Mouse (Mus musculus) forebrain, embryonic 13.5 days (tissue): ENCODE measurements at regions not wholly inside any gene's neighbourhood (a gene's known extent, or its start where the extent isn't known, plus 50 kb on each side); places are given as distances from the start of the nearest gene placed in this dataset.

Experiments
- ATAC-seq: fragments of 200-750 bp; cut with Nextera tagmentation; 2 replicates; pipeline ENCODE4 v1.8.0; 2017
- H3K27ac ChIP-seq: fragments of 300-500 bp; sonication (generic); 2 replicates; pipeline ENCODE4 v1.5.1; 2015; ENCODE audit warnings: inconsistent platforms, mild to moderate bottlenecking, moderate library complexity
- H3K27me3 ChIP-seq: fragments of 300-500 bp; sonication (generic); 2 replicates; pipeline ENCODE4 v1.6.1; 2015; ENCODE audit warnings: mild to moderate bottlenecking, inconsistent platforms
- H3K36me3 ChIP-seq: fragments of 300-500 bp; sonication (generic); 2 replicates; pipeline ENCODE4 v1.6.1; 2015; ENCODE audit warnings: mild to moderate bottlenecking, inconsistent platforms; ENCODE audit not compliant: poor library complexity, severe bottlenecking
- H3K4me1 ChIP-seq: fragments of 300-500 bp; sonication (generic); 2 replicates; pipeline ENCODE4 v1.6.1; 2015; ENCODE audit warnings: inconsistent platforms
- H3K4me2 ChIP-seq: fragments of 300-500 bp; sonication (generic); 2 replicates; pipeline ENCODE4 v1.6.1; 2015; ENCODE audit warnings: inconsistent platforms, mild to moderate bottlenecking, moderate library complexity
- H3K4me3 ChIP-seq: fragments of 300-500 bp; sonication (generic); 2 replicates; pipeline ENCODE4 v1.5.1; 2015; ENCODE audit warnings: mild to moderate bottlenecking, inconsistent platforms
- H3K9ac ChIP-seq: fragments of 300-500 bp; sonication (generic); 2 replicates; pipeline ENCODE4 v1.6.1; 2015; ENCODE audit warnings: mild to moderate bottlenecking, inconsistent platforms
- H3K9me3 ChIP-seq: fragments of 300-500 bp; sonication (generic); replicated peaks from 2 replicates; pipeline ENCODE4 v1.6.1; 2016; ENCODE audit warnings: inconsistent platforms
- WGBS: fragments of 180-500 bp; shearing (Covaris S2); methylation state at CpG from one replicate; pipeline ENCODE4 v1.1.7; 2015; 5-methylcytosine and 5-hydroxymethylcytosine counted together

GRCm38 (mm10) chr11:86881710-86882109, 74.2 kb upstream of the Dhx40 start:
- Histone ChIP-seq H3K4me2 (no peak overlapping the region), H3K36me3 (no peaks in the 10 kb centered on the region), H3K4me1 (peaks cover 5% of the 10 kb centered on the region; the same call in 1 of the 2 replicates), H3K27ac (no peak overlapping the region), H3K9ac (no peak overlapping the region), H3K9me3 (no peaks in the 10 kb centered on the region), H3K27me3 (no peaks in the 10 kb centered on the region), H3K4me3 (no peak overlapping the region)
- no peak for ATAC-seq

DNA sequence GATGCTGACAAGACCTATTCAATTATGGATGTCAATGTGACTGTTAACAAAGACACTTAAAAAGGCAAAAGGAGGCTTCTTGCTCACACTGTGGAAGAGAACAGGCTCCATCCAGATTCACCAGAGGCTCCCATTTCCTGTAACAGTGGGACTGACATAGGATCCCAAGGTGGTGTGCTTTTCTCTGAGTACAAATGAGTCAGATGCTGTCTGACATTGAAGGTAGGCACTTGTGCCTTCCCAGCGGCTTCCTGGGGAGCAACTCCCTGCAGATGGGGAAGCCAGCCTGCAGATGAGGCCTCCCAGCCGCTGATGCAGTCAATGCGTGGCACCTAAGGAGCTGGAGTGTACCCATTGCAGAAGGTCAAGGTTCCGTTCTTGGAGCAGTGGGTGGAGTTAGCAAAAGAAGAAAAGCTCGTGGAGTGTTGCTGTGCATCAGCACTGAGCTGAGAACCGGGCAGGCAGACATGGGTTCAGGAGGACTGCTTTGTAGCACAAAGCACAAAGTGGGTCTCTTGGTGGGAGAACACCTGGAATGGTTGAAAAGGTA, 71.9 kb upstream of the Dhx40 start:
- 67% methylated on average over 6 of the region's 6 CpGs for WGBS
- Histone ChIP-seq H3K9me3 (0 out of 2 replicates have a peak, but pooled peaks cover 2% of the 10 kb centered on the region), H3K4me3 (no peak overlapping the region), H3K27me3 (no peaks in the 10 kb centered on the region), H3K9ac (no peak overlapping the region), H3K4me2 (no peak overlapping the region), H3K36me3 (no peaks in the 10 kb centered on the region), H3K27ac (0 out of 2 replicates have a peak overlapping the region, but pooled peaks have one; percentile 1), H3K4me1 (peaks cover 5% of the 10 kb centered on the region; the same call in 1 of the 2 replicates)
- no peak for ATAC-seq

DNA sequence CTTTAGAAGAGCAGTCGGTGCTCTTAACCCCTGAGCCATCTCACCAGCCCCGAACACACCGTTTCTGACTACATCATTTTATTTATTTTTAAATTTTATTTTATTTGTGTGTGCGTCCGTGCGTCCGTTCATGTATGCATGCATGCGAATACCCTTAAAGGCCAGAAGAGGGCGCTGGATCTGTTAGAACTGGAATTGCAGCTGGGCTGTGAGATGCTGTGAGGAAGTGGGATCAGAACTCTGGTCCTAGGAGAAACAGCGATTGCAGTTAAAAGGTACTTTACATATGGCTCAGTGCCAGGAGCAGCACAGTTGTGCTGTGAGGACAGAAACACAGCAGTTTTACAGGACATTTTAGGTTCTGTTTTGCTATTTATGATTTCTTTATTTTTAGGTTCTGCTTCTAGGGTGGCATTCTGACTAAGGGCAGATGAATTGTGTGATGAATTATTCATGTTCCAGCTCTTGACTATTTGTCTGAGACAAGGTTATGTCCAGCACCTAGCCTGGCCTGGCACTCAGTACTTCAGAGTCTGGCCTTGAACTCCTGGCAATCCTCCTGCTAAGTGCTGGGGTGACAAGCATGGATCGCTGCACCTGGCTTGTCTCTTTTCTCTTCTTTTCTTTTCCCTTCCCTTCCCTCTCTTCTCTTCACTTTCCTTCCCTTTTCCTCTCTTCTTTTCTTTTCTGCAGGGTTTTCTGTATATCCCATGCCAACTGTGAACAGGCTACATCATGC, 71.0 kb upstream of the Dhx40 start:
- Histone ChIP-seq H3K4me2 (no peak overlapping the region), H3K27ac (0 out of 2 replicates have a peak overlapping the region, but pooled peaks have one; percentile 1), H3K9me3 (0 out of 2 replicates have a peak, but pooled peaks cover 2% of the 10 kb centered on the region), H3K4me1 (peaks cover 10% of the 10 kb centered on the region), H3K36me3 (no peaks in the 10 kb centered on the region), H3K4me3 (no peak overlapping the region), H3K27me3 (no peaks in the 10 kb centered on the region), H3K9ac (no peak overlapping the region)
- no peak for ATAC-seq
- WGBS: 87% methylated on average over 11 of the region's 11 CpGs

DNA sequence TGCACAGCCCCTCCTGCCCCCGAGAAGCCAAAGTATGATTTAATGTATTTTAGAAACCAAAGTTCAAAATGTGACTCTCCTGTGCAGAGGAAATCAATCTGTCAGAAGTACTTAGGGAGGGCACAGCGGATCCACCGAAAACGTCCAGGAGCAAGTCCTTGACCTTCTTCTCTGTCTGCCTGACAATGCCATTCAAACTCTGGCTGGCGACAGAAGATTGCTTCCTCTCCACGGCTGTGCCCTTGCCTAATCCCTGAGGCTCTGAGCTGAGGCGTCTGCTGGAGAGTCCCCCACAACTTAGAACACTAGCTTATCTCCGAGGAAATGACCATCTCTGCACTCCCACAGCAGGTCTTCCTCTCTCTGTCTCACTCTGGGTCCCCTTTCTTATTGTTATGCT, 69.0 kb upstream of the Dhx40 start:
- H3K9me3 ChIP-seq: 0 out of 2 replicates have a peak, but pooled peaks cover 2% of the 10 kb centered on the region
- no peak overlapping the region for H3K4me2 ChIP-seq
- H3K9ac ChIP-seq: no peak overlapping the region
- WGBS: 46% methylated on average over 8 of the region's 8 CpGs
- peaks cover 20% of the 10 kb centered on the region for H3K4me1 ChIP-seq
- no peaks in the 10 kb centered on the region for H3K36me3 ChIP-seq
- no peaks in the 10 kb centered on the region for H3K27me3 ChIP-seq
- ATAC-seq: no peak
- H3K4me3 ChIP-seq: no peak overlapping the region
- no peak overlapping the region for H3K27ac ChIP-seq

GRCm38 (mm10) chr11:86875738-86876137, 68.2 kb upstream of the Dhx40 start:
- WGBS: 100% methylated on average over 1 of the region's 1 CpGs
- Histone ChIP-seq H3K4me1 (peaks cover 20% of the 10 kb centered on the region), H3K27ac (no peak overlapping the region), H3K27me3 (no peaks in the 10 kb centered on the region), H3K36me3 (no peaks in the 10 kb centered on the region), H3K4me3 (no peak overlapping the region), H3K9ac (no peak overlapping the region), H3K9me3 (0 out of 2 replicates have a peak, but pooled peaks cover 2% of the 10 kb centered on the region), H3K4me2 (no peak overlapping the region)
- no peak for ATAC-seq

DNA sequence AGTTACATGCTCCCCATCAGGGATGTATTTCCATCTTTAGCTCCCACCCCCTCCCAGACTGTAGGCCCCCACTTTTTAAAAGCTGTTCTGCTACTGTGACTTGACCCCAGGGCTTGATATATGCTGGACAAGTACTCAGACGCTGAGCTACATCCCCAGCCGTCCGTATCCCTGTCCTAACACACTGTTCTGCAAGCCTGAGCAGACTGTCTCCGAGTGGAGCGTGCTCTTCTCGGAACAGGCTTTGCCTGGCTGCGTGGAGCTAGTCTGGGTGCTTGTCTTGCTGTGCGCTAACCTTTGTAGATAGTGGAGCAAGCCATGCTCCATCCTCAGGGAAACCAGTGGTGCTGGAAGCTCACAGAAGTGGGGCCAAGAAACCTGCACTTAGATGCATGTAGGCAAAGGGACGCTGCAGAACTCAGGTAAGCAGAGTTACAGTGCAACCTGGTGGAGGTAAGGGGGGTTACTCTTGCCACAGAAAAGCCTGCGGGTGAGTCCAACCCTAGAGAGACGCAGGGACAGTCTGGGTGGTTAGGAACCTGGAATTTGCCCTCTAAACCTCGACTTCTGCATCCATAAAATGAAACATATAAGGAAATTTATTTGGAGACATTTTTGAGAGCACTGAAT, 67.2 kb upstream of the Dhx40 start:
- Histone ChIP-seq H3K27ac (no peak overlapping the region), H3K4me2 (no peak overlapping the region), H3K27me3 (no peaks in the 10 kb centered on the region), H3K9me3 (0 out of 2 replicates have a peak, but pooled peaks cover 2% of the 10 kb centered on the region), H3K4me3 (no peak overlapping the region), H3K4me1 (peaks cover 20% of the 10 kb centered on the region), H3K36me3 (no peaks in the 10 kb centered on the region), H3K9ac (no peak overlapping the region)
- 72% methylated on average over 12 of the region's 12 CpGs for WGBS
- ATAC-seq: no peak

GRCm38 (mm10) chr11:86873406-86873700, 65.8 kb upstream of the Dhx40 start:
- Histone ChIP-seq H3K9me3 (0 out of 2 replicates have a peak, but pooled peaks cover 2% of the 10 kb centered on the region), H3K36me3 (no peaks in the 10 kb centered on the region), H3K4me2 (no peak overlapping the region), H3K4me1 (peaks cover 15% of the 10 kb centered on the region), H3K4me3 (no peak overlapping the region), H3K27ac (peak overlapping the region; percentile 26), H3K9ac (no peak overlapping the region), H3K27me3 (no peaks in the 10 kb centered on the region)
- ATAC-seq: no peak
- WGBS: 33% methylated on average over 1 of the region's 1 CpGs

GRCm38 (mm10) chr11:86872537-86873405, 65.2 kb upstream of the Dhx40 start:
- H3K9ac ChIP-seq: no peak overlapping the region
- H3K4me2 ChIP-seq: no peak overlapping the region
- no peaks in the 10 kb centered on the region for H3K36me3 ChIP-seq
- peaks cover 15% of the 10 kb centered on the region for H3K4me1 ChIP-seq
- H3K27ac ChIP-seq: peak overlapping the region; percentile 26
- no peak overlapping the region for H3K4me3 ChIP-seq
- 51% methylated on average over 10 of the region's 10 CpGs for WGBS
- ATAC-seq: peak; percentile 50; the same call in 1 of the 2 replicates
- no peaks in the 10 kb centered on the region for H3K27me3 ChIP-seq
- 0 out of 2 replicates have a peak, but pooled peaks cover 2% of the 10 kb centered on the region for H3K9me3 ChIP-seq

- WGBS: 67% methylated on average over 4 of the region's 4 CpGs
- ATAC-seq: no peak
- H3K4me3 ChIP-seq: no peak overlapping the region
Measured at GRCm38 (mm10) chr11:86871782-86872181, 64.2 kb upstream of the Dhx40 start.

DNA sequence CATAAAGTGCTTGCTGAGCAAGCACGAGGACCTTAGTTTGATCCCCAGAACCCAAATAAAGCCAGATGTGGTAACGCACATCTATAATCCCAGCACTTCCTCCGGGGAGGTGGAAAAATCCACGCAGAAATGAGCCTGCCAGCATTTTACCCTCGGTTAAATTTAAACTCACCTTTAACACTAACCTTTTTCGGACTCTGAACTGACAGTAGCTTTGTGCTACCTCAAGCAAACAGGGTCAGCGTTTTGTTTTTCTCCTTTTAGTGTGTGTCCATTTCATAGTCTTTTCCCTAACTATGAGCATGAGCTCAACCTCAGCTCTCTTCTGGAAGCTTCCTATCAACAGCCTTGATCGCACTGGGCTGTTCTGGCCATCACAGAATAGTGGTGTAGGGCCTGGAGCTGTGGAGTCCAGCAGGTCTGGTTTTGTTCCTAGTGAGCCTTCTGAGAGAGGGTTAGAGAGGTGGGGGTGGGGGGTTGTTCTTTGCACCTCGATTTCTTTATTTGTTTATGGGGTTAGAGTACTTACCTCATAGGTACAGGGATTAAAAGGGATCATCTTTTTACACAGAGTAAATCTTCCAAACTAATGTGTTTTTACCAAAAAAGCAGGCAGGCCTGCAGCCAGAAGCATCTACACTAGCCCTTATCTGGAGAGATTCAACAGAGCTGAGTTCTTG, 63.1 kb upstream of the Dhx40 start:
- WGBS: 90% methylated on average over 9 of the region's 9 CpGs
- no peak overlapping the region for H3K9ac ChIP-seq
- no peak overlapping the region for H3K4me2 ChIP-seq
- no peaks in the 10 kb centered on the region for H3K36me3 ChIP-seq
- no peak overlapping the region for H3K4me3 ChIP-seq
- no peaks in the 10 kb centered on the region for H3K27me3 ChIP-seq
- no peak overlapping the region for H3K27ac ChIP-seq
- 0 out of 2 replicates have a peak, but pooled peaks cover 2% of the 10 kb centered on the region for H3K9me3 ChIP-seq
- no peak for ATAC-seq
- H3K4me1 ChIP-seq: peaks cover 15% of the 10 kb centered on the region

More at GRCm38 (mm10) chr11:86871782-86872181, 64.2 kb upstream of the Dhx40 start:
- no peaks in the 10 kb centered on the region for H3K27me3 ChIP-seq
- H3K9me3 ChIP-seq: 0 out of 2 replicates have a peak, but pooled peaks cover 2% of the 10 kb centered on the region
- H3K4me2 ChIP-seq: no peak overlapping the region
- H3K27ac ChIP-seq: no peak overlapping the region
- H3K9ac ChIP-seq: no peak overlapping the region
- H3K36me3 ChIP-seq: no peaks in the 10 kb centered on the region
- peaks cover 15% of the 10 kb centered on the region for H3K4me1 ChIP-seq

GRCm38 (mm10) chr11:86866931-86867330, 59.4 kb upstream of the Dhx40 start:
- no peak overlapping the region for H3K27ac ChIP-seq
- H3K4me3 ChIP-seq: no peak overlapping the region
- H3K4me1 ChIP-seq: no peaks in the 10 kb centered on the region
- no peaks in the 10 kb centered on the region for H3K27me3 ChIP-seq
- no peaks in the 10 kb centered on the region for H3K36me3 ChIP-seq
- no peak for ATAC-seq
- WGBS: 78% methylated on average over 10 of the region's 10 CpGs
- H3K4me2 ChIP-seq: no peak overlapping the region
- no peaks in the 10 kb centered on the region for H3K9me3 ChIP-seq
- no peak overlapping the region for H3K9ac ChIP-seq
